Mouse (Mus musculus): Measurements from ENCODE around the gene Stap2. TPM values are rescaled to one million over a fixed set of nuclear protein-coding genes. Genes with fewer than 3 reads are reported as not detected.

The Stap2 gene
- total and polyA plus RNA-seq, 2 experiments from 2014 or later, result 2.2 to 4.3 TPM

DNA sequence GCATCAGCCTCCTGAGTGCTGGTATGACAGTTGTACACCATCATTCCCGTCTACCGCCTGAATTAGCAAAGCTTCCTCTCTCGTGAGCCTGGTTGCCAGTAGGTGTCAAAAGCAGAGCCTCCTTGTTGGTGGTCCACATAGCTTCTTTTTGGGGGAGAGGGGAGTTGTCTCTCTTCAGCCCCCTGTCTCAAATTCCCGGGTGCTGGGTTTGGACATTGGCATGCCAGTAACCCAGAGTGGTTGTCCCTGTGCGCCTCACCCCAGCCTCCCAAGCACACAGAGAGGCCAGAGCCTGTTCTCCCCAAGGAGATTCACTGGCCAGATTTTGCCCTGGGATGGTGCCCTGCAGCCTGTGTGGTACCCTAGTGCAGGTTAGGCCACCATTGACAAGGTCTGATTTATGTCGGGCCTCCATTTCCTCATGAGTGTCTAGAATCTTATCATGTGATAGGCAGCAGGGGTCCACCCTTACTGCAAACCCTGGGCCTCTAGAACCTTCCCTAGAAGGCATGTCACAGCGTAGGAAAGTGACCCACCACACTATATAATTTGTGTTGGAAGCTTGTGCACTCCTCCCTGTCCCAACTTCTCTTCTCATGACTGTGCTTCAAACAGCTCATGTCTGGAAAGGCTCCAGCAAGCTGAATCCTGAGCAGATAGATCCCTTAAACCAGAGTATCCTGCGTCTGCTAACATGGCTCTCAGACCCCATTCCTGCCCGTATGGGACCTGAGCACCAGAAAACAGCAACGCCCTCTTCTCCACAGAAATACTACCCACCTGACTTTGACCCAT is 45.2 kb downstream of the Stap2 start:
- Histone ChIP-seq H3K4me1 (ENCODE audit: insufficient read depth) (peaks cover 12% of the 10 kb centered on the region), H3K9me3 (ENCODE audit: low read length) (no peaks in the 10 kb centered on the region), H3K9ac (0 out of 2 replicates have a peak overlapping the region, but pooled peaks have one; percentile 47), H3K4me3 (ENCODE audit: low read depth, low read length) (peak overlapping the region; percentile 49), H3K36me3 (ENCODE audit: insufficient read depth) (peaks cover 32% of the 10 kb centered on the region), H3K4me2 (ENCODE audit: low read depth) (peak overlapping the region; percentile 54), H3K27ac (ENCODE audit: low read depth, low read length) (peak overlapping the region; percentile 93; the same call in 1 of the 2 replicates), H3K27me3 (ENCODE audit: insufficient read depth, low read length) (no peaks in the 10 kb centered on the region)
- TF ChIP-seq CTCF (IDR thresholded peaks at IDR 0.05; ENCODE audit: low read depth), result no peak
- DNase-seq (no peak), ATAC-seq (no peak)
- WGBS, result 74% methylated on average over 10 of the region's 10 CpGs

DNA sequence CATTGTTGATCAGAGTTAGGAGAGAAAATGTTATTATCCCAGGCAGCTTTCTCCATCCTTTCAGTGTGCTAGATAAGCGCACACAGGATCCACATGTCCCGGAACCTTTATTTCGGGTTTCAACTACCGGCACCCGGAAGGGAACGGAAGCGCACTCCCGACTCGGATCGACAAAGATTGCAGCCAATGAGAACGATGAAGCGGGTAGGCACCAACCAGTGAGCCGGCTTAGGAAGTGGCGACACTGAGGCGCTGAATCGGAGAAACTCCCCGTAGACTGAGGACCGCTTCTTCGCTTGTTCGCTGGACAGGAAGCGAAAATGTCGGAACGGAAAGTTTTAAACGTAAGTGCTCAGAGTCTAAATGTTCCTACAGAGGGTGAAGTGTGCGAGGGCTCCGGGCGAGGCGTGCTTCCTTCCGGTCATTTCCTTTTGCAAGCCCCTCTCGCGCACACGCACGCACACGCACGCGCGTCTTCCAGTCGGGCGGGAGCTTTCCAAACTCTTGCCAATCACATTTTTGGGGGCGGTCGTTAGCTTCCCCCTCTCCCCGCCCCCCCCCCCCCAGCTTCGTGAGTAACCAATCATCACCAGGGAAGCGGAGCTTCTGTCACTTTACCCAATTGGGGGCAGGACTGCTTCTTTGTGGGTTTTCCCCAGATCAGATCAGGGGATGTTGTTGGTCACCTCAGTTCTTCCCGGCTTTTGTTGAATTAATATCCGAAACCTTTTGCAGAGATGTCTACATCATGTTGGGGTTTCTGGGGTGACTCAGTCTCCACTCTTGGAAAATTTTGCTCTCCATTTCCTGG is 46.3 kb downstream of the Stap2 start, which contains the start of gene Yju2:
Gene Yju2, plus strand, starts transcription at position 182 of the 811 bp plus-strand sequence.
- Histone ChIP-seq H3K36me3 (ENCODE audit: insufficient read depth) (peaks cover 23% of the 10 kb centered on the region), H3K4me1 (ENCODE audit: insufficient read depth) (peaks cover 12% of the 10 kb centered on the region), H3K4me3 (ENCODE audit: low read depth, low read length) (peak within 1 kb of the TSS; percentile 49), H3K9me3 (ENCODE audit: low read length) (no peaks in the 10 kb centered on the region), H3K9ac (peak within 1 kb of the TSS; percentile 51), H3K27me3 (ENCODE audit: insufficient read depth, low read length) (no peaks in the 10 kb centered on the region), H3K27ac (ENCODE audit: low read depth, low read length) (peak within 1 kb of the TSS; percentile 93), H3K4me2 (ENCODE audit: low read depth) (peak within 1 kb of the TSS; percentile 55)
- no peak for TF ChIP-seq CTCF (IDR thresholded peaks at IDR 0.05; ENCODE audit: low read depth)
- DNase-seq, result peak; percentile 99
- ATAC-seq, result peak; percentile 96
- 1% methylated on average over 46 of the region's 46 CpGs for WGBS

DNA sequence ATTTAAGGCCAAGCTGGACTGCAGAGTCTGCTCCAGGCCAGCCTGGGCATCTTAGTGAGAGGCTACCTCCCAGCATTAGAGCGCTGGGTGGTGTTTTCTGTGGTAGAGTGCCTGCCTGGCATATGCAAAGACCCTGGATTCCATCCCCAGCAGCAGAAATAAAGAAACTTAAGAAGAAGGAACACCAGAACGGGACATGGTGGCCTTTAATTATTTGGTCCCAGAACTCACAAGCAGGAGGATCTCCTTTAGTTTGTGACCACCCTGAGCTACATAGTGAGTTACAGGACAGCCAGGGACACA is 46.8 kb downstream of the Stap2 start:
- Histone ChIP-seq H3K4me1 (ENCODE audit: insufficient read depth) (peaks cover 12% of the 10 kb centered on the region), H3K27ac (ENCODE audit: low read depth, low read length) (peak overlapping the region; percentile 93), H3K4me3 (ENCODE audit: low read depth, low read length) (peak overlapping the region; percentile 49), H3K9ac (peak overlapping the region; percentile 51), H3K27me3 (ENCODE audit: insufficient read depth, low read length) (no peaks in the 10 kb centered on the region), H3K9me3 (ENCODE audit: low read length) (no peaks in the 10 kb centered on the region), H3K4me2 (ENCODE audit: low read depth) (peak overlapping the region; percentile 55), H3K36me3 (ENCODE audit: insufficient read depth) (peaks cover 18% of the 10 kb centered on the region)
- no peak for DNase-seq
- ATAC-seq, result no peak
- WGBS, result 34% methylated on average over 2 of the region's 2 CpGs
- no peak for TF ChIP-seq CTCF (IDR thresholded peaks at IDR 0.05; ENCODE audit: low read depth)

DNA sequence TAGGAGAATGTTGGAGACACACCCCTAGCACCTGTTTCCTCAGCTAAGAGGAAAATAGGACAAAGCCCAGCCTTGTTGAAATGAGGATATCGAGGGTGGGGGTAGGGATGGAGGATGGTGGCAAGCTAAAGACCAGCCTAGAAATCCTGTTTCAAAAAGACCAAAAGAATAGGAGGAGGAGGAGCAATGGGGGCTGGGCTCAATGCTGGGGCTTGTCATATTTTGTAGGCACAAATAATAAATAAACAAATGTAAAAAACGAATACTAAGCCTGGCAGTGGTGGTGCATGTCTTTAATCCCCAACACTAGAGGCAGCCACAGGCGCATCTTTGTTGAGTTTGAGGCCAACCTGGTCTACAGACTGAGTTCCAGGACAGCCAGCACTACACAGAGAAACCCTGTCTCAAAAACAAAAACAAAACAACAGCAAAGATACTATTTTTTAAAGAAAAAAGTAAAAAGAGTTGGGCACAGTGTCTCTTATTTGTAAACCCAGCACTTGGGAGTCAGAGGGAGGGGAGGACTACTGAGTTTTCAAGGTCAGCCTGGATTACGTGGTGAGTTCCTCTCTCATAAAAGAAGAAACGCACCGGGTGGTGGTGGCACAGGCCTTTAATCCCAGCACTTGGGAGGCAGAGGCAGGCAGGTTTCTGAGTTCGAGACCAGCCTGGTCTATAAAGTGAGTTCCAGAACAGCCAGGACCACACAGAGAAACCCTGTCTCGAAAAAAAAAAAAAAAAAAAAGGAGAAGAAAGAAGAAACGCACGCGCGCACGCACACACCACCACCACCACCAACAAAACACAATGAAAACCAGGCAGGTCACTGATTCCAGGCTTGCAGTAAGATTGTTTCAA is 47.4 kb downstream of the Stap2 start:
- H3K4me2 ChIP-seq (ENCODE audit: low read depth), result peak overlapping the region; percentile 55
- H3K27ac ChIP-seq (ENCODE audit: low read depth, low read length), result peak overlapping the region; percentile 93
- H3K4me1 ChIP-seq (ENCODE audit: insufficient read depth), result peaks cover 12% of the 10 kb centered on the region
- H3K27me3 ChIP-seq (ENCODE audit: insufficient read depth, low read length), result no peaks in the 10 kb centered on the region
- 82% methylated on average over 13 of the region's 13 CpGs for WGBS
- no peaks in the 10 kb centered on the region for H3K9me3 ChIP-seq (ENCODE audit: low read length)
- H3K36me3 ChIP-seq (ENCODE audit: insufficient read depth), result peaks cover 14% of the 10 kb centered on the region
- DNase-seq, result no peak
- peak overlapping the region; percentile 49 for H3K4me3 ChIP-seq (ENCODE audit: low read depth, low read length)
- TF ChIP-seq CTCF (IDR thresholded peaks at IDR 0.05; ENCODE audit: low read depth), result no peak
- peak overlapping the region; percentile 51 for H3K9ac ChIP-seq
- no peak for ATAC-seq

DNA sequence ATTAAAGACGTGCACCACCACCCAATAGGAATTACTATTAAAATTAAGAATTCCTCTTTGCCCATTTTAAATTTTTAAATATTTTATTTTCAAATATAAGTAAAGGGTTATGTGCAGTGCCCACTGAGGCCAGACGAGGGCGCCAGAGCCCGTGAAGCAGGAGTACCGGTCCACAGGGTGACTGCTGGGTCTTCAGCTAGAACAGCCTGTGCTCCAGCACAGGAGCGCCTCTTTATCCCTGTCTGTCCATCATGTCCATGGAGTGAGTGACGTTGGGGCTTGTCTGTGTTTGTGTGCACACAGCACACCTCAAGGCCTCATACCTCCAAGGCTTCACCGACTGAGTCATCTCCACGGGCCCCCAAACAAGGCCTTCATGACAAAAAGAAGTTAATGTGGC is 48.2 kb downstream of the Stap2 start:
- Histone ChIP-seq H3K9ac (no peak overlapping the region), H3K4me3 (ENCODE audit: low read depth, low read length) (no peak overlapping the region), H3K9me3 (ENCODE audit: low read length) (no peaks in the 10 kb centered on the region), H3K4me2 (ENCODE audit: low read depth) (peak overlapping the region; percentile 71; the same call in 1 of the 2 replicates), H3K36me3 (ENCODE audit: insufficient read depth) (peaks cover 12% of the 10 kb centered on the region), H3K27me3 (ENCODE audit: insufficient read depth, low read length) (no peaks in the 10 kb centered on the region), H3K4me1 (ENCODE audit: insufficient read depth) (peaks cover 12% of the 10 kb centered on the region), H3K27ac (ENCODE audit: low read depth, low read length) (no peak overlapping the region)
- TF ChIP-seq CTCF (IDR thresholded peaks at IDR 0.05; ENCODE audit: low read depth), result peak; percentile 83
- WGBS, result 18% methylated on average over 9 of the region's 9 CpGs
- no peak for ATAC-seq
- DNase-seq, result peak; percentile 81

DNA sequence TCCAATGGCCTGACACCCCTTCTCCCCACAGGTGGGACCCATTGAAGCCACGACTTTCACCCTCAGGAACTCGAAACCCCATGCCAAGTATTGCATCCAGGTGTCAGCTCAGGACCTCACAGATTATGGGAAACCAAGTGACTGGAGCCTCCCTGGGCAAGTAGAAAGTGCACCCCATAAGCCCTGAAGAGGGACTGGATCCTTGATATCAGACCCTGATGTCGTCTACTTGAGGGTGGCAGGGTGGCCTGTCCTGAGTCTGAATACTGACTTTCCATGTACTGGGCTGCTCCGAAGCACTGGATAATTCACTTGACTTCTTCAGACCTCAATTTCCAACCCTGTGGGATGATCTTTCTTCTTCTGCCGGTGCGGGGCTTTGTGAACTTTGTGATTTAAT is 48.8 kb downstream of the Stap2 start:
- 44% methylated on average over 6 of the region's 6 CpGs for WGBS
- TF ChIP-seq CTCF (IDR thresholded peaks at IDR 0.05; ENCODE audit: low read depth), result no peak
- Histone ChIP-seq H3K36me3 (ENCODE audit: insufficient read depth) (peaks cover 6% of the 10 kb centered on the region; the same call in 1 of the 2 replicates), H3K9me3 (ENCODE audit: low read length) (no peaks in the 10 kb centered on the region), H3K27ac (ENCODE audit: low read depth, low read length) (no peak overlapping the region), H3K9ac (peak overlapping the region; percentile 44), H3K4me1 (ENCODE audit: insufficient read depth) (peaks cover 12% of the 10 kb centered on the region), H3K4me2 (ENCODE audit: low read depth) (peak overlapping the region; percentile 71), H3K4me3 (ENCODE audit: low read depth, low read length) (peak overlapping the region; percentile 43), H3K27me3 (ENCODE audit: insufficient read depth, low read length) (no peaks in the 10 kb centered on the region)
- ATAC-seq, result no peak
- DNase-seq, result no peak
